Mouse (Mus musculus) left cerebral cortex, adult 8-10 months (tissue): ENCODE data around the gene Nutm2. TPM values are rescaled to one million over a fixed set of nuclear protein-coding genes. Genes with fewer than 3 reads are reported as not detected.
"Not testable (repeated sequence)": the region's sequence is repeated elsewhere in the genome, so short reads cannot be mapped to it uniquely, and the experiment has no call there.

Source experiments
- DNase-seq, 2 experiments: peaks; one replicate each; pipeline ENCODE4 v3.0.0; 2022; ENCODE audit warnings: low spot score in 2 of 2
- total RNA-seq, 4 experiments: library from RNA; stranded (reverse); gene quantifications; 2 replicates each; pipeline ENCODE4 v1.2.4; 2022

The Nutm2 gene
- not detected for total RNA-seq

DNA sequence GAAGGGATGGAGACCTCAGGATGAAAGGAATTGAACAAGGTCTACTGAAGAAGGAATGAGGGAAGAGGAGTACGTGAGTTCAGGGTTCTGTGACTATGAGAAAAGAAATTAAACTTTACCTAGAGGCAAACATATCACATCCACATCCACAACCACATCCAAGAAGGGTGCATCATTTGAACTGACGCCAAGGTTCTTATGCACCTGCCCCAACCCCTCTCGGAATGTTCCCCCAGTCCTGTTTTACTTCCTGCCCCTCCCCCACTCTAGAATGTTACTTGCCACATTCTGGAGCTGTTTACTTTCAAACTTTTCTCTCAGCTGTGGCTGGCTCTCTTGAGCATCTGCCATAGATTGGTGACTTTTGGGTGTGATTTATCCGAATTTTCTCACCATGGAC is at the start of gene Nutm2:
Gene Nutm2, plus strand, starts transcription at position 301 of the 400 bp plus-strand sequence.
- DNase-seq = no peak

GRCm38 (mm10) chr13:50417389-50418183 is 49.5 kb upstream of the Nutm2 start, which contains the start of gene Fbxw17:
Fbxw17 (plus strand) TSS chr13:50417864.
- peak; percentile 66 to 73 for DNase-seq

- DNase-seq = no peak
Measured at GRCm38 (mm10) chr13:50418421-50418820, 48.7 kb upstream of the Nutm2 start.

DNA sequence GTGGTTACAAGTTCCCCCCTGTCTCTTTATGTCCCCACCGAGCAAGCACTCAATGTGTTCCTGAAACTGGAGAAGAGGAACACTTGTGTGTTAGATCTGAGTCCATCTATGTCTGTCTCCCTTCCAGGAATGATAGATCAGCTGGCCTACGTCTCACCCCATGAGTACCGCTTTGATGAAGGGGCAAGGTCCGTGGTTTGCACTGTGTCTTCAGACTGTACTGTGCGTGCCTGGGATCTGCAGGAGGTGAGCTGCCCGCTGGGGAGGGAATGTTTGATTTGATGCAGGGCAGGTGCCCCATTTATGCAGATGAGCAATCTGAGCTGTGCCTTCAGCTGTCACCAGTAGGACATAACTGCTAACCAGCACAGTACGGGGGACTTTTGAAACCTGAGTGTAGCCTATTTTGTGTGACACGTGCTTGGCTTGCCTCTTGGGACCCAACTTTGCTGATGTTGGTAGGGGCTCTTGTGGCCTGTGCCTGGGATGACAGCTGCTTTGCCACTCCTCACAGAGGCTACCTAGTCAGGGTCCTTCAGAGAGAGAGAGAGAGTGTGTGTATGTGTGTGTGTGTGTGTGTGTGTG is 43.4 kb upstream of the Nutm2 start:
- DNase-seq = no peak

- DNase-seq = no peak
Measured at GRCm38 (mm10) chr13:50424517-50424916, 42.6 kb upstream of the Nutm2 start.

- DNase-seq = no peak
Measured at GRCm38 (mm10) chr13:50426686-50427085, 40.4 kb upstream of the Nutm2 start.

DNA sequence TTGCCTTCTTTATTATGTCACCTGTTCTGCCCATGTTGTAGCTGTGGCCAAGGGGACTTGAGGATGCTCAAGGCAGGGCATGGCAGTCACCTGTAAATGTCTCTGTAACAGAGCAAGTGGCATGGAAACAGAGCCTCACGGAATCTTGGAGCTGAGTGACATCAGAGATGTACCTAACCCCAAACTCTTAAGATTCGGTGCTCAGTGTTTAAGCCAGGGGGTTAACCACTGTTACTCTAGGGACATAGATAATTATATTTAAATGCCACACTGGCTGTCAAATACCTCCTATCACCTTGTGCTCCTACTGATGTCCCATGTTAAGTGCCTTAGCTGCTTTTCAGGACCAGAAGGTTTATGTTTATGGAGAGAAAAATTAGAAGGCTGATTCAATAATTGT is 23.3 kb upstream of the Nutm2 start, which contains the start of gene Gm47429:
Gene Gm47429, minus strand, starts transcription at position 101 of the 400 bp plus-strand sequence.
- no peak for DNase-seq

- DNase-seq = no peak
Measured at GRCm38 (mm10) chr13:50445261-50445660, 21.8 kb upstream of the Nutm2 start.

GRCm38 (mm10) chr13:50452266-50452665 is 14.8 kb upstream of the Nutm2 start:
- not testable (repeated sequence) for DNase-seq

DNA sequence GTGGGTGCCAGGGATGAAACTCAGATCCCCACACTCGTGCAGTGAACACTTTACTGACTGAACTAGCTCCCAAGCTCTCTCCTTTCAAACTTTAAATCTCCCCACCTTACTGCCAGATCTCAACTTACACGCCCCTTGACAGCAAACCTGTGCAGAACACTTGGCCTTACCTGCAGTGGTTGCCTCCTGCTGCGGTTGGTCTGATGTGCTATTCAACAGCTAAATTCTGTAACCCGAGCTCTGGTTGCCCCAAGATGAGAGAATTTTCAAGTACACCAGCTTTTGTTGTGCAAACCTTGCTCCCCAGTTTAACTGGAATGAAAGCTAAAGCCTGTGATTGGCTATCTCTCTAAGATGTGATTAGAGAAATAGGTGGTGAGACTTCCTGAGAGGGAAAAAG is 13.7 kb upstream of the Nutm2 start:
- DNase-seq = no peak

- DNase-seq = not testable (repeated sequence)
Measured at GRCm38 (mm10) chr13:50460433-50460832, 6.7 kb upstream of the Nutm2 start.

GRCm38 (mm10) chr13:50464621-50465562 is 2.2 kb upstream of the Nutm2 start:
- no peak for DNase-seq

GRCm38 (mm10) chr13:50488510-50488909 is 21.4 kb downstream of the Nutm2 start:
- DNase-seq = not testable (repeated sequence)

DNA sequence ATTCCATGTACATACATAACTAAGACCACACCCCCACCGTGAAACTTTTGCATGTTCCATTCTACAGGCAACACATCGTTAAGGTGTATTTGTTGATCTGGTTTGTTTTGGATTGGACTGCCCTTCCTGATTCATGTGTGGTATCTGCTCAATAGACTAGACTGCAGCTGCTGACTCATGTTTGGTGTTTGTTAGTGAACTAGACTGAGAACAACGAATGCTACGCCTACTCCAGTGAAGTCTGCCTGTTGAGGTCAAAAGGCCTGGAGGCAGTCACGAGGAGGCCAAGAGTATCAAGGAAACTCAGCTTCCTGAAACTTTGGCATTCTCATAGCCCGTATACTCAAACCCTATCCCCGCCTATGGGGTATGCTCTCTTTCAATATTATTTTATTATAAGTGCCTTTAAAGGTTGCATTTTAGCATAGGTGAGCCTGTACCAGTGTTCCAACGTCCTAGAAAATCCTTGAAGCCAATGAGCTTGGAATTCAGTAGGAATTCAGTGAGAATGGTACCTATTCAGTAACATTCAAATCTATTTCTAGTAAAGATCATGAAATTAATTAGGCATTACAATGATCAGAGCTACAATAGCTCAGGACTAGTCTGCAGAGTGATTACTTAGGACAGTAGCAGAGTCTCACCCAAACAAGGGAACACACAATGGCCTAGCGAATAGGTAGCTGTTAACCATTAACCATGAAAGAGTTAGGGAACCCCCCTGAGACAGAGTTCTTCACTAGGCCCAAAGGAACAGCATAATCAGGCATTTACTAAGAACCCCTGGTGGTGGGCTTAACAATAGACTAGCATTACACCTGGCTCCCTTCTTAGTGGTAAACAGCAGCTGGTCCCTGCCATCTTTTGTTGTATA is 43.6 kb downstream of the Nutm2 start:
- not testable (repeated sequence) for DNase-seq

Other genes starting within 250 kb of the Nutm2 start
- gene Gm906, start 217.0 kb upstream of the Nutm2 start, total RNA-seq = not detected
- 10 to 100 TPM; 12.8 to 16.6 (median 15.0) TPM for gene Fbxw17, start 49.4 kb upstream of the Nutm2 start, total RNA-seq
- gene Gm47429, start 23.4 kb upstream of the Nutm2 start, total RNA-seq = not detected
- not detected for gene Gm904, start 175.9 kb downstream of the Nutm2 start, total RNA-seq
- not detected for gene Gm8765, start 231.0 kb downstream of the Nutm2 start, total RNA-seq